Mouse (Mus musculus) megakaryocyte, embryonic 14.5 days (primary cell): Measurements from ENCODE around the gene Fgfr2.

Source experiments
- FLI1 ChIP-seq: IDR thresholded peaks from 2 replicates; pipeline ENCODE4 v1.6.1; 2012; ENCODE audit warnings: low read length, inconsistent platforms, mixed read lengths
- GATA1 ChIP-seq: IDR thresholded peaks from 3 replicates; pipeline ENCODE4 v1.6.1; 2012; ENCODE audit warnings: mixed read lengths, low read length, inconsistent platforms, borderline replicate concordance

GRCm38 (mm10) chr7:130309180-130309579 is 2814.0 kb downstream of the Fgfr2 start:
- no peak for TF ChIP-seq GATA1
- TF ChIP-seq FLI1: no peak
